Mouse (Mus musculus) cerebellum, postnatal 10 days (tissue): ENCODE measurements around the gene Osbp2.
"Not testable (repeated sequence)": the region's sequence is repeated elsewhere in the genome, so short reads cannot be mapped to it uniquely, and the experiment has no call there.

ENCODE experiments used
- DNase-seq, 2 experiments: peaks; one replicate each; pipeline ENCODE4 v3.0.0; 2021; ENCODE audit warnings: mixed read lengths in 2 of 2

Gene Osbp2

DNA sequence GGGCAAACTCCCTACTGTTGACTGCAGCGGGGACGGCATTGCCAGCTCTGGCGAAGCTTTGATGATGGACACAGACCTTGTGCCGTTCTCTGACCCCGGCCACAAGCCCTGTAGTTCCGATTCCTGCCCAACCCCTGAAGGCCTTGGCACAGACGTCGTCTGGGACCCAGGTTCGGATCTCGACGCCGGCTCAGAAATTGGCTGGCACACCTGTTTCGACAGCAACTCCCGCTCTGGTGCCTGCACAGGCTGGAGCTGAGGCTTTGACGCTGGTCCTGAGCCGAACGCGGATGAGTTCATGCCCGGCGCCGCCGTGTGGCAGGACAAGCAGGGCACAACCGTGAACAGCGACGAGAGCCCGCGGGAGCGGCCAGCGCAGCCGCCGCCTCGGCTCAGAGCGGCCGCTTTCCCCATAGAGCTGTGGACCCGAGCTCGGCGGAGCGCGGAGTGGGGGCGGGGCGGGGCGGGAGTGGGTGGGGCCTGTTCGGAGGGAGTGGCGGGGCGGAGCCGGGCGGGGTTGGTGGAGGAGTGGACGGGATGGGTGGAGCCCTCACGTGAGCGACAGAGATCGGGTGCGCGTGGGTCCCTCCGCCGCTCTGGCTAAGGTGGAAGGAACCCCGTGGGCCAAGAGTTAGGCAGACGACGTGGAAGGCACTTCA is at the start of gene Osbp2:
TSS of gene Osbp2 (minus strand) at position 450 of the 659 bp plus-strand sequence.
- DNase-seq = peak; percentile 92 to 95

DNA sequence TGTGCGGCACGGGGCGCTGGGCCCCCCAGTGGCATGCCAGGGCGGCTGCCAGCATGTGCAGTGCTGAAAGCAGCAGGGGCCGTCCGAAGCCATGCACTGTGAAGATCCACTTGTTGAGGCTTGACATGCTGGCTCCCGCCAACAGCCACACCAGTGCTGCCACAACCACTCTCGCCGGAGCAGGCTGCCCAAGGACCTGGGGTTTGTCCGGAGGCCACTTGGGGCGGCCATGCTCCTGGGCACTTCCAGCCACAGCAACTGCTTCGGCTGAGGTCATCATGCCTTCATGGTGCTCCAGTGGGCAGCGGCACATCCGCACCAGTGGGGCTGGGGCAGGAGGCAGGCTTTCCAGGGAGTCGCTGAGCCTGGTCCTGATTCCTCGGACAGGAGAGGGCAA is 49.2 kb upstream of the Osbp2 start:
- peak; percentile 59 to 65 for DNase-seq

DNA sequence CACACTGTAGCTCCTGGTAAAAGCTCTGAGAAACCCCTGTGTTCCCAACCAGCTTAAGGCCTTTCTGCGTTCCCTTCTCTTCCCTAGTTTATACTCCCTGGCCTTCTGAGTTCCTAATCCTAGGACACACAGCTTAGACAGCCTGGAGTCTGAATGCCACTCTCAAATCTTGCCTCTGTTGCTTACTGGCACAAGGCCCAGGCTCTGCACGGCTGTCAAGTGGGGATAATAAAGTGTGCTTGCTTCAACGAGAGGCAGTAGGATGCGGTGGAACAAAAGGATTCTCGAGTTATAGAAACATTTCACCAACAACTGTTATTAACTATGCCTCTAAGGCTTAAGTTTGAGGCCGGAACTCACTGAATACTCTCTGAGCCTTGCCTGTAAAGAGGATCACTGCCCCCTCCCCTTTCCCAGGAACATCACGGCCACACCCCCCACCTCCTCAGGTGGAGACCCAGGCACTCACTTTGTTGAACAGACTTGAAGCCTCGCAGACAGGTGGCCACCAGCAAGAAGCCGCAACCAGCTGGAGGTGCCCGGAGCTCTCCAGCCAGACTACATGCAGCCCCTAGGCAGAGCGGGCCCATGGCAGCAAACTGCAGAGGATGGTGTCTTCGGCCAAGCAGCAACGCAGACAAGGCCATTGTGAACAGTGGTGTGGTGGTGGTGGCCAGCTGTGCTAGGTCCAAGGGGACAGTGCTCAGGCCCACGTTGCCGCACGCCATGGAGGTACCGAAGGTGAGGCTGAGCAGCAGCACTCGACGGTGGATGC is 48.6 kb upstream of the Osbp2 start:
- DNase-seq = peak; percentile 64 to 76

DNA sequence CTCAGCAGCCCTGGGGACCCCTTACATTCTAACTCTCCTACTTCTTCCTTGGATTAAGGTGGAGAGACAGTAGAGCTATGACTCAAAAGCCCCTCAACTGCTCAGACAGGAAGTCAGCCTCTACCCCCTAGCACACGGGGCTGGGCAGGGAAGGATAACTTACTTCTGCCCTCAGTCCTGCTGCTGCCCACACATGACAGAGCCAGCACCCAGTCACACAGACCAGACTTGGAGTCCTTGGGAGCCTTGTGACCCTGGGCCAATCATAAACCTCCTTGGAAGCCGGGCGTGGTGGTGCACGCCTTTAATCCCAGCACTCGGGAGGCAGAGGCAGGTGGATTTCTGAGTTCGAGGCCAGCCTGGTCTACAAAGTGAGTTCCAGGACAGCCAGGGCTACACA is 47.7 kb upstream of the Osbp2 start:
- DNase-seq = not testable (repeated sequence)

DNA sequence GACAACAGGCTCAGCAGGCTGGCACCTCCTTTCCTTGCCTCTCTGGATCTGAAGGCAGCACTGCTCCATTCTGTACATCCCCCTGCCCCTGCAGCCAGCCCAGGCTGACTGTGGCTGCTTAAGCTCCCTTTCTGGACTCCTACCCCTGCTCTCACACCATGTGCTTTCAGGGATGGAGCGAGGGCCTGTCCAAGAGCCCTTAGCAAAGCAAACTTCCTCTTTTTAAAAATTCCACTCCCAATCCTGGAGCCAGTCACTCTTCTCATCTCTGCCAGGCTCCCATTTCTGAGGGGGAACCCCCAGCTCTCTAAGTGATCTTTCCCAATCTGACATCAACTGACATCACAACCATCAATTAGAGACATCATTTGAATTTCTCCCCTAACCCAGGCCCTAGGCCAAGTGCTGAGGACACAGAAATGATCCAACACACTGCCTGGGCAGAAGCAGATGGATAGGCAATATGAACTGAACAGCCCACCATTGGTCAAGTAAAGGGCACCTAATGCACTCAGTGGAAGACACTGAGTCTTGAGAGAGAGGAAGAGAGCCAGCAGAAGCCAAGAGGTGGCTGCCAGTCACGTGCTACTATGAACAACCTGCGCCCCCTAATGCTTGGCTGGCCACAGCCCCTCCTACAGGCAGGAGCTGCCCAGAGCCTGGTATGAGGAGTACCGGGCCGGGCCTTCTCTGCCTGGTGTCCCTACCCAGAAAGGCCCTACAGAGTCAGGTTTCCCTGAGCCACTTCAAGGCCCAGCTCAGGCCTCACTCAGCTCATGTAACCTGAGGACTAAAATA is 47.0 kb upstream of the Osbp2 start:
- DNase-seq = peak; percentile 63 to 67

DNA sequence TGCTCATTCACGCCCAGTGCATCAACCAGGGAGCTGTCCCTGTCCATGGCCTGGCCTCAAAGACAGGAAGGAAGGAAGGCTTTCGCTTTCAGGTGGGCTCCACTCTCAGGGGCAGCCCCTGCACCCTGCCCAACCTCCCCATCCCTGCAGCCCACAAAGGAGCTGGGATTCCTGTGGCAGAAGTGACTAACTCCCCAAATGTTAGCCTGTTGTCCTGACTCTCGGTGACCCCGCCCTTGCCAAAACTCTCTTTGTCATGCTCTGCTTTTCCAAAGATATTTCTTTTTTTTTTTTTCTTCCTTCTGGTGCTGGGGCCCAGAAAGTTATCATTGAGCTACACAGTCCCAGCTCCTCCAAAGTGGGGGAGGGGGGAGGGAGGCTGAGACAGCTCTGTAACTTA is 45.5 kb upstream of the Osbp2 start:
- no peak for DNase-seq

DNA sequence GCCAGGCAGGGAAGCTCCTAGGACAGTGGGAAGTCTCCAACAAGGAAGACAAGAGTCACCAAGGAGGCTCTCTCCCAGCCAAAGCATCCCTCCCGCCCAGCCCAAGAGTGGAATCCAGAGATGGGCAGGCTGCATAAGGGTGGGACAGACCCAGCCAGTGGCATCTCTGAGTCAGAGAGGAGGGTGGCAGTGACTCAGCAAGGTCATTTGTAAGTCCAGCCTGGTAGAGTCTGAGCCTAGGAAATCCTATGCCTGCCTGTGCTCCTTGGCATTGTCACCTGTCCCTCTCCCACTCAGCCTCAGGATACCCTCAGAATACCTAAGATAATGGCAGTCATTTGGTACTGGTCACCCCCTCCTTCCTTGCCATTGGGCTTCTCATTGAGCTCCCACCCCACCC is 41.7 kb upstream of the Osbp2 start:
- DNase-seq = no peak

DNA sequence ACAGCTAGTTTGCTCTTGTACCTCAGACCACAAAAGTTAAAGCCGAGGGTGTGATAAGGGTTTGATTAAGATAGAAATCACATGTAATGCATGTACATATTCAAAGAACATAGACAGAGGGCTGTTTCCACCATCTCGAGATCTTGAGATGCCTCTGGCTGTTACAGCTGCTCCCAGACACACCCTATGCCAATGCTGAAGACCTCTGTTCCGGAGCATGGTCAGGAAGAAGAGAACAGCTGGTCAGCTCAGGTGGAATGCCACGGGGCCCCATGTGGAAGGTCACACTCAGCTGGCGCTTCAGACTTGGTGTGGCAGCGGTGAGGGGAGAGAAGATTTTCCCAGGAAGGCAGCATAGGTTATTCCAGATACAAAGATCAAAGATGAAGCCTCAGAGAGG is 41.0 kb upstream of the Osbp2 start:
- no peak for DNase-seq

DNA sequence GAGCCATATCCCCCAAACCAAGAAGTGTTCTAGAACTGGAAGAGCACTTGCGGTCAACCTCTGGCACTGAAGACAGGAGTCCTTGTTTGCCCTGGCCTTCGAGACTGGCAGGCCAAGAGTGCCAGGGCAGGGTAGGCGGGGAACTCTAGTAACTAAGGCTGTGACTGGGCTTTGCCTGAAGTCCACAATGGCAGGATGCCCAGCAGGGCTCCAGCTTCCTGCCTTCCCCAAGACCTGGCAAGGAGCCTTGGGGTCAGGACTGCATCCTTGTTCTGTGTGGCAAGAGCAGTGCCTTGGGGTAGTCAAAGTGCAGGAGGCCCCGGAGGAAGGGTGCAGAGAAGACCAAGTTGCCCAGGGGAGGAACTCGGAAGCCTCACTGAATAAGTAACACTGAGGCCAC is 39.3 kb upstream of the Osbp2 start:
- peak; percentile 66 to 77 for DNase-seq

DNA sequence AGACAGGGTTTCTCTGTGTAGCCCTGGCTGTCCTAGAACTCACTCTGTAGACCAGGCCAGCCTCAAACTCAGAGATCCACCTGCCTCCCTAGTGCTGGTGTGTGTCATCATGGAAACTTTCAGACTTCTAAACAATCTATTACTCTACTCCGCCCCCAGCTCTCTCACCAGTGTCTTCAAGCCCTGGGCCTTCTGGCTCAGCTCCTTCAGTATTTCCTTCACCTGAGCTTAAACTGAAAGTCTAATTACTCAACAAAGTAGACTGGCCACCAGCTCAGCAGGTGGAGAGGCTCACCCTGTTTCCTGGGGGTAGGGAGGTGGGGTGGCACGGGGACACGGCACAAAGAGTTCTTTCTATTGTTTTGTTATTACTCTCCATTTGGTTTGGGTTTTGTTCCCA is 38.8 kb upstream of the Osbp2 start:
- DNase-seq = no peak

DNA sequence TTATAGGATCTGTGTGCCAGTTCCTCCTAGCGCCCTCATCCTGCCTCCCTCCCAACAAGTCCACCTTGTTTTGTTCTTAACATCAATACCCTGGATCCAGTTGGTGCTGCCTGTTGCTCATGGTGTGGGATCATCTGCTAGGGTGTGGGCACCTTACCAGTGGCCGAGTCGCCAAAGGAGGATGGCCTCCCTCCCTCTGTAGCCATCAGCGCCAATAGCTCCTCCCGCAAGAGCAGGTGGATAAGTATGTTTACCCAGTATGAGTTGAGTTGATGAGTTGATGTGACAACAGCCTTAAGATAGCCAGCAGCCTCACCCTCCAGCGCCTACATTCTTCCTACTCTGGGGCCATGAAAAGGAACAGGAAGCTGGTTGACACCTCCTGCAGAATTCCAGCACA is 36.6 kb upstream of the Osbp2 start:
- DNase-seq = no peak

DNA sequence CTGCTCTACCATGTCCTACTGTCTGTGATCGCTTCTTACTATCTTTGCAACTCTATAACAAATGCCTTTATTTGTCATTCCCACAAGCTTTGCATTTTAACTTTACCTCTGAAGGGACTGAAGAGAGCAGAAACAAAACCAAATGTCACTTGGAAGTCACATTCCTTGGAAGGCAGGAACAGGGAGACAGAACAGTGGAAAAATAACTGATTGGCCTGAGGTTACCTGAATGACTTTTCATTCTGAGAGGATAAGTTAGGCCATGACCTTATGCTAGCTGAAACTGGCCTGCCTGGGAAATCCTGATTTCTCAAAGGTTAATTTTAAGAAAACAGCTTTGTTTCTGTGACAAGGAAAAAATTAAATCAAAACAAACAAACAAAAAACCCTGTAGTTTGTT is 32.2 kb upstream of the Osbp2 start:
- no peak for DNase-seq

DNA sequence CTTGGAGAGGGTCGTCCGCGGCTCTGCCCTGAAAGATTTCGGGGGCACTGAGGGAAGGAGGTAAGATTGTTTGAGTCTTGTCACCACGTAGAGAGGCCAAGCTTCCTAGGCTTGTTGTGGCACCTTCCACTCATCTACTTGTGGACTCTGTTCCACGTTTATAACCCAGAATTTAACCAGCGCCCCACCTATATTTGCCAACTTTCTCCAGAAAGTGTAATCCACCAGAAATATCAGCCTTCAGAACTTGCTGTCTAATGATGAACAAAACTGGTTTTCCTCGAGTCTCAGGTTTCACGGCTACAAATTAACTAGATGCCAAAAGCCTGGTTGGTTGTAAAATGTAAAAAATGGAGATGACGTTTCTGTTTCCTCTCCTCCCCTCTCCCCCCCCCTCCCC is 31.8 kb upstream of the Osbp2 start:
- no peak for DNase-seq

DNA sequence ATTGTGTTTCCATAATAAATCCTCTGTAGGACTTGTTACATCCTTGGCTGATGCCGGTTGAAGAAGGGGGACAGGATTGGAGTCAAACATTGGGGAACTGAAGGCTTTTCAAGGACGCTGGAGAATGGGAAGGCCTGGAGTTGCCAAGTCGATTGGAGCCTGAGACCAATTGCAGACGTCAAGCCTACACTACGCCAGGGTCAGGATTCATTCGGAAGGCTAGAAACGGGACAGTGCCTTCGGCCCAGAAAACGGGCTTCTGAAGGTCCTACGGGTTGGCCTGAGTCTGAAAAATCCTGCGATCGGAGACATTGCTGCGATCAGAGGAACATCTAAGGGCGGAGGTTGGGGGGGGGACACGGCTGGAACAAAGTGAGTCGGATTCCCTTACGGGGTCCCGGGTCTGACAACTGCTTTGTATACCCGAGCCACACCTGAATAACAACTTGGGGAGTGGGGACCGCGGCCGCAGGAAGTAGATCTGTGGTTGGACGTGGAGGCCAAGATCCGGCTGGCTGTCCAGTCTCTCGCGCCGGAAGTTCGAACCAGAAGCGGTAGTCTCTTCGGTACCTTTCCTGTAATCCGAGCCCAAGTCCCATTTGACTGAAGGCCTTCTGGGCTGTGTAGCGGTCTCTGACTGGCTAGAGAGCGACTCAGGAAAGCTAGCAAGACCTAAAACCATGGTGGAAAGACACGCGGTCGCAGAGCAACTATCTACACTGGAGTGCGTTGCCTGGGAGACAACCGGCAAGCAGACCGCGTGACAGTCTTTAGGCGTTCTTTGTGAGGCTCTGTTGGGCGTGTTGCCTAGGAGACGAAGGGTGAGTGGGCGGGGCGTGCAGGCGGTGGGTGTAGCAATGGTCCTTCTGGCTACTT is 30.9 kb upstream of the Osbp2 start, which contains the start of the genes 4921536K21Rik and Dusp18:
TSS of gene 4921536K21Rik (minus strand) at position 693 of the 876 bp plus-strand sequence.
TSS of gene Dusp18 (plus strand) at position 835 of the 876 bp plus-strand sequence.
- peak; percentile 95 to 97 for DNase-seq

DNA sequence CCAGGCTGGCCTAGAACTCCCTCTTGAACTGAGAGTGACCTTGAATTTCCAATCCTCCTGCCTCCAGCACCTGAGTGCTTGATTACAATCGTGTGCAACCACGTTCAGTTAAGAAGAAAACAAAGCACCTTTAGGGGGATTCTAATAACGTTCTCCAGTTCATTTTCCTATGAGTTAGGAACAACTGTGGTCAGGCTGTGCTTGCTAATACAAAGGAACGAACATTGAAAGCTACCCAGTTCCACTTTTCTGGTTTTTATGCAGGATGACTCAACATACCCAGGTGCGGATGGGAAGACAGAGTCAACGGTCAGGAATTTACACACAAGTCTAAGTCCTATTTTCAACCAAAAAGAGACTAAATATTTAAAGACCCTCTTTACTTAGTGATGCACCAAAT is 30.3 kb upstream of the Osbp2 start:
- DNase-seq = no peak

DNA sequence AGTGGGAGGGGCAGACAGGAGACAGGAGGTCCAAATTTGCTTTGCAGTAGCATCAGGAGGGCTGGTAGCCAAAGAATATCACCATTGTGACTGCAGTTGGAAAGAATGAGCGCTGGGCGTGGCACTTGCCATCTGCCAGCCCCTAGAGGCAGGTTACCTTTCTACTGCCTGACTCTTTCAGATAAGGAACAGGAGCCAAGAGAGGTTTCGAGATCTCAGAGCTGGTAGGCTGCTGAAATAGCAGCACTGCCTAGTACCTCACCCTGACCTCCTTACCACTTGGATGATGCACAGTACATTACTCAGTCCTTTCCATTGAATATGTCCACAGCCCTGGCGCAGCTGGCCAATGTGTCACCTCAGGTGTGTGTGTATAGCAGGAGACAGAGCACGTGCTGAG is 23.6 kb upstream of the Osbp2 start:
- peak; percentile 56 to 63 for DNase-seq

DNA sequence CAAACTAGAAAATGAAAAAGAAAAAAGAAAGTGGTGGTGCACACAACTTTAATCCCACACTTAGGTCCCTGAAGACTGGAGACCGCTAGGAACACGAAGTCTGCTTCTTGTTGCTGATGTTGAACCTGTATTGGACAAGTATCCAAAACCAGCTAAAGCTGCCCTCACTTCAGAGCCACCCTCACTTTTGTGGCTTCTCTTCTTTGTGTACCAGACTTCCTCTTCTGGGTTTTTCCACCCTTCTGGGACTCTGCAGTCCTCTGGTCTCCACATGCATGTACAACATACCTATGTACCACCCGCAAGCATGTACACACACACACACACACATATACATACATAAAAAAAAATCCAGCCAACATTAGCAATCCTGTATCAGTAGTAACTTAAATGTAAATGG is 20.0 kb upstream of the Osbp2 start:
- DNase-seq = no peak

DNA sequence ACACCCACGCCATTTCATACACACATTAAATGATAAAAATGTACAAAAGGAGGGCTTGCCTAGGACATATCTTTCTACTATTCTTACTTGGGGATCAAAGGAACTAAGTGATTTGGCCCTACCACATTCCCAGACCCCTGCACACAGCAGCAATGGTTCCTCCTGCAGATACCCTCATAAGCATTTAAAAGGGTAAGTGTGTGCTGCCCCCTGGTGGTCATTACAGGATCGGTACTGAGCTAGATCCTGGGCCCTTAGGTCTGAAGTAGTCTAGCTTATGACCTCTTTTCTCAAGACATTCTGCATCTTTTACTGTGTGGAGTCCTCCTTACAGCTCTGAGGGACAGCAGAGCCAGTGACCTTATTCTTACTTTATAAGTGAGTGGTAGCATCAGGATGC is 16.1 kb upstream of the Osbp2 start:
- peak; percentile 92 to 95 for DNase-seq

DNA sequence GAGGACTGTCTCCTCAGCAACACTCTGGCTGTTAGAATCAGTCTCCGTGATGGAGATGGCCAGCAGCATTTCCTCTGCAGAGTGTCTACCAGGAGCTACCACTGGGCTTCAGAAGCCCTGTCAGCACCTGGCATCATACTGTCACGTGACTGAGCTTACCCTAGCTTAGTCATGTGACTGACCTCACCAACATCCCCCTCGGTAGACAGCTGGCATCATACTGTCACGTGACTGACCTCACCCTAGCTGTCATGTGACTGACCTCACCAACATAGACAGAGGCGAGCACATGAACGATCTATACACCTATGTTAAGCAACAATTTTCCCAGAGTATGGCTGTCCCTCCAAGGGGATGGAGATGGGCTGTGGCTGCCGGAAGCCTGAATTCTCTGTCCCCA is 15.0 kb upstream of the Osbp2 start:
- DNase-seq = no peak

DNA sequence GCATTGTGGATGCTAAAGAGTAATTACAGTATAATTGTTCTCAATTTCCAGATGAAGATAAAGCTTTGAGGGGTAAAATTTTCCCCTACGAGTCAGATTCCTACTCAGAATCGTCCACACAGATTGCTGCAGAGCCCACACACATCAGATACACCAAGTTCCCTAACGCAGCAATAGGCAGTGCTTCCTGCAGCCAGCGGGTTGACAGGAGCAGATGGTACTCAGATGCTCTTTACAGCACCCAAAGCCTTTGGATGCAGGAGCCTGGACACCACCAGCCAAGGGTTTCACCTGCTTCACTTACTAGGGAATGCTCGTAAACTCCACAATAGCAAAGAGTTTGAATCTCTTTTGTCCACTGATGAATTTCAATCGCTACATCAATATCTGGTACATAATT is 12.7 kb upstream of the Osbp2 start:
- DNase-seq = peak in 1 of 2 experiments; percentile 40

DNA sequence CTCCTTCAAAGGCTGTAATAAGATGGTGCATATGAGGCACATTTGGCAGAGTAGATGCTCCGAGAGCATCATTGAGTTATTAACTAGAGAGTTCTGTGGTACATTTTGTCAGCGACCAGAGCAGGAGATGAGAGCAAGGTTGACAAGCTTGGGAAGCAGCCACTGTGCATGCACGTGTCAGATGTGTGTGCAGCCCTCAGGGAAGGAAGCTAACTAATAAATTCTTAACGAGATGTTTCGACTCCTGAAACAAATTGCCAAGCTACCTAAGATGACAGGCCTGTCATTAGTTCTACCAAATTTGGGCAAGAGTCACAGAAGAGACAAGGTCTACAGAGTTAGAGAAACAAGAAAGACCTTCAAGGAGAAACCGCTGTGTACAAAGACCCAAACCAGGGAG is 640 bp upstream of the Osbp2 start:
- peak in 1 of 2 experiments; percentile 36 for DNase-seq

DNA sequence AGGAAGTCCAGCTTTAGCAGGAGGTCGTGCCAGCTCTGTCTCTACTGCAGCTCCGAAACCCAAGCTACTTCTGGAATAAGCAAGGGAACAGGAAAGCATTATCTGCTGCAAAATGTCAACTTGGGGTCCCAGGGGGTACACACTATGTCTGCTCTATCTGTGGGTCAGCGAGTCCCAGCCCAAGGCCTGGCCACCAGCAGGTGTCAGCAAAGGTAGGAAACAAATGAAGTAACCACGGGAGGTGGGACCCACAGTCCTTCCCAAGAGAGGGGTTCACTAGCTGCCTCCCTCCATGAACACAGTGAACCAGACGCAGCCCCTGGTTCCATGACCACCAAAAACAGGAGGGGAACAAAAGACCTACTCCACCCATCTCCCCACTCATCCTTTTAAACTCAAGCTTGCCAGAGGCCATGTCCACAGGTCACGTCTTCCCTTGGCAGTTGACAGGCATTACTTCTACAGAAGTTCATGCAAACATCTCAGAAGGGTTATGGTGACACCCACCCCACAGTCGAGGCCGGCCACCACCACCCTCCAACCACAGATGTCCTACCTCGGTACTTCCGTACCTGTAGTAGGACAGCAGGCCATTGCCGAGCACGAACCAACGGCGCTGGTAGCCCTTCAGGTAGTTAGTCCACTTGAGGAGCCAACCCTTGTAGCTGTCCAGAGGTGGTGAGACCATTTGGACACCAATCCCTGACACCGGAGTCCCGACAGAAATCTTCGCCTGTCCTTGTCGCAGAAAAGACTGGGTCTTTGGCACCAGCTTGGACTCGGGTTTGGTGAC is 846 bp downstream of the Osbp2 start:
- peak; percentile 52 to 58 for DNase-seq
